Mouse (Mus musculus) 3134 (cell line): ENCODE results near the gene Aco2.
A peak's percentile ranks its signal among the peaks of the same experiment; 100 is the strongest.

Experiments
- DNase-seq: peaks from one replicate; pipeline ENCODE4 v3.0.0-alpha.2; 2011; ENCODE audit warnings: low spot score; ENCODE audit not compliant: insufficient read length; ENCODE audit errors: extremely low read depth

Aco2 gene

DNA sequence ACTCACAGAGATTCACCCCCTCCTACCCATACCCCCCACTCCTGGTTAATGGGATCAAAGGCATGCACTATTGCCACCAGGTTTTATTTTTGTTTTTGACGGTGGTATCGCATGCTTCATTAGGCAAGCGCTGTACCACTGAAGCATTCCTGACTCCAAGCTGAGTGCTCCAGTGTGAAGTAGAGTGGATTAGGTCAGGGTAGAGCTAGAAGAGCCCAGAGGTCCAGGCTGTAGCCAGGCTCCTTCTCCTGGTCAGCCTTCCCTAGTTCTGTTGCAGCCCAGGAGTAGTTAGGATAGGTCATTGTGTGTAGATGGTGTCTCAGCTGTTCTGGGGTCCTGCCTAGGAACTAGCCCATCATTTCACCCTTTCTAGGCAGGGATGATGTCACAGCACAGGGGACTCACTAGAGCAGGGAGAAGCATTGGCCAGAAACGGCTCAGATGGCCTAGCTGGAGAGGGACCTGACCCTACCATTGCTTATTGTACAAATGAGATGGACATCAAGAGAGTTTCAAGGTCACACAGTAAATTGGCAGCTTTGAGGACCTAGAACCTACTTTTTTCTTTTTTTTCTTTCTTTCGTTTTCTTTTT is 27.0 kb upstream of the Aco2 start:
- no peak for DNase-seq

DNA sequence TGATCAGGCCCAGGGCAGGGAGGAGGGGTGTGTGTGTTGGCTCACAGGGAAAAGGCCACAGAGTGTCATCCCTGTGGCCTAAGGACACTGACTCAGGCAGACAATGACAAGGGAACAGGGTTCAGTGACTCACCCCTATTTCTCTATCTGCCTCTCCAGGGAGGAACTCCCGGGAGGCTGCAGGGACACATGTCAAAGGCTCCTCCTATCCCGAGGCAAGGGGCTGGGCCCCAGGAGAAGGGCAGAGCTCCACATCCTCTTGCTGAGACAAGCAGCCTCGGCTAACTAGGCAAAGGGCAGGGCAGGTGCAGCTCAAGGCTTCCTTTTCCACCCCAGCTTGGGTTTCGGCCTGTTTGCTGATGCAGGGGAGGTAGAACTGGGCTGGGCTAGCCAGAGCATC is 26.4 kb upstream of the Aco2 start:
- DNase-seq: peak; percentile 77

DNA sequence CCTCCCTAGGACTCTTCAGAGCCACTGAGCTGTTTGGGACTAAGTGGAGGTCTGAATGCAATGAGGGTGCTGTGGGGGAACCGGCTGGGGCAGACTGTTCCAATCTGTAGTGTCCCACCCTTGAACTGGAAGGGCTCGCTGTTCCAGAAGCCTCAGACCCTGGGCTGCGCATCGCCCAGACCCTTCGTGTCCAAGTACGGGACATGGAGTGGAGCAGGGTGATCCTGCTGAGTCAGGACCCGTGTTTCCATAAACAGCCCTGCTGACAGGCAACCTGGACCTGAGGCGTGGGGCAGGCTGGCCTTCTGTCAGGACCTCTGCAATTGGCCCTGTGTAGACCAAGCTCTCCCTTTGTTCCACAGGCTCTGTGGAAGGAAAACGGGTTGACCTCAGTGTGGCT is 25.4 kb upstream of the Aco2 start:
- DNase-seq: no peak

DNA sequence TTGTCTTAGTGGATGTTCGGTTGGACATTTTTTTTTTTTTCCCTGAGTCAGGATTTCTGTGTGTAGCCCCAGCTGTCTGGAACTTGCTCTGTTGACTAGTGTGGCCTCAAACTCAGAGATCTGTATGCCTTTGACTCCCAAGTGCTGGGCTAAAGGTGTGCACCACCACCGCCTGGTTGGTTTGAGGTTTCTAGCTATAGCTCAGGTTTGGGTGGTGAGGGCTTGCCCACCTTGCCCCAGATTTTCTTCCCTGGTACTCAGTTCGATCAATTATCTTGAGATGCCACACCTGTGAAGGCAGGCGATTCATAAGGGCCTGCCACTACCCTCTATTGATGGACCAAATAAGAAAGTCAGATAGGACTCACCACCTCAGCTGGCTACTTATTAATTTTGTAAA is 24.9 kb upstream of the Aco2 start:
- no peak for DNase-seq

DNA sequence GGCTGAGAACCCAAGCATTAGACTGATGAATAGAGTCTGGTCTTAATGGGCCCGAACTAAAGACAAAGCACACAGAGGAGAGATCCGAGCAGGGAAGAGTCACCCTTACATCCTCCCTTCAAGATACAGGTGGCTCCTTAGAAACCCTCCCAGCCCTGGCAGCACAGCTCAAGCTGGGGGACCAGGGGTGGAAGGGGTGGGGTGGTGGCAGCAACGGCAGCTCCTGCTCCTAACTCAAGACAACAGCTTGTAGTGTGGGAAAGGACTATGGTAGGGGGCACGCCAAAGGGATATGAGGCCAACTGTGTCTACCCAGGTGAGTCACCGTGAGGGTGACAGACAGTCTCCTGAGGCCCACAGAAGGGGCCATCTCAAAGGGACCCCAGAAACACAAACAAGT is 24.2 kb upstream of the Aco2 start:
- DNase-seq: no peak

DNA sequence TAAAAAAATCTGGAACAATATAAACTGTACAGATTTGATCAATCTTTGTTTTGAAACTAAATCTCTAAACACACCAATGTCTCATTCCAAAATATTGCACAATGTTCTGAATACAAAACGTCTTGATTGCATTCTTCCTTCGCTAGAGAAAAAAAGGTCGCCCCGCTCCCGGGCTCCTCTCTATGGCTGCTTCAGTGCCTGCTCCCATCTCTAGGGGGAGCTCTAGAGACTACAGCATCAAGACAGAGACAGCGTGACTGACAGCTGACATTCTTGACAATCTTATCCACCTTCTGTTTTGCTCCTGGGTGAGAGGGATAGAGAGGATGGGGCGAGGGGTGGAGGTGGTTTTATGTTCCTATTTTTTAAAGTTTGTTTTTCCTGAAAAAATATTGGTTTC is 23.8 kb upstream of the Aco2 start:
- peak; percentile 40 for DNase-seq

DNA sequence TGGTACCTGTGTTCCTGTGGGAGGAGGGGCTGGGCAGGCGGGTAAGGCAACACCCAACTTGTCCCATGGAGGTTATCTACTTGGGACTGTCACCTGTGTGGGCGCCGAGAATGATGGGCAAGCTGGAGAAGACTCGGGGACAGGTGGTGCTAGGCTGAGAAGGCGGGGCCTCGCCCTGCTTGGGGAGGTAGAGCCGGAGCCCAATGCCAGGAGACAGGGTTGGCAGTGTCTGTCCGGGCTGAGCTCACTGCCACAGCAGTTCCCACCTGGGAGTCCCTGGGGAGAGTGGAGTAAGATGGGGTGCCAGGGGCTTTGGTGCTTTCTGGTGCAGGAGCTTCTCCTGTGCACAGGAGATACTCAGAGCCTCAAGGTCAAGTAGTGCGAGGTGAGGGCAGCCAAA is 23.0 kb upstream of the Aco2 start:
- no peak for DNase-seq

DNA sequence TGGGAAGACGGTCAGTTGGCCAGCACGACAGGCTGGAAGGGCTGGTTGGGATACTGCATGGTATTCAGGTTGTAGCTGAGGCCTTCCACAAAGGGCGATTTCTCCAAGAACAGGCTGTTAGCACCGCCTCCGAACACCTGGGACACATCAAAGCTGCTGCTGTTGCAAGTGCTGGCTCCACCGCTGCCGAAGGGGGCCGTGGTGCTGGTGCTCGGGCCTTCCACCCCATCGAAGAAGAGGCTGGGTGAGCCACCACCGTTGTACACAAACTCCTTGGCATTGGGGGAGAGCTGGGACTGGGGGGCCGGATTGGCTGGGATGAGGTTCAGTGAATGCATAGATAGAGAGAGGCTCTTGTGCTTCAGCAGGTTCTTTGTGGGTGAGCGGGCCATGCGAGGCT is 21.4 kb upstream of the Aco2 start:
- no peak for DNase-seq

DNA sequence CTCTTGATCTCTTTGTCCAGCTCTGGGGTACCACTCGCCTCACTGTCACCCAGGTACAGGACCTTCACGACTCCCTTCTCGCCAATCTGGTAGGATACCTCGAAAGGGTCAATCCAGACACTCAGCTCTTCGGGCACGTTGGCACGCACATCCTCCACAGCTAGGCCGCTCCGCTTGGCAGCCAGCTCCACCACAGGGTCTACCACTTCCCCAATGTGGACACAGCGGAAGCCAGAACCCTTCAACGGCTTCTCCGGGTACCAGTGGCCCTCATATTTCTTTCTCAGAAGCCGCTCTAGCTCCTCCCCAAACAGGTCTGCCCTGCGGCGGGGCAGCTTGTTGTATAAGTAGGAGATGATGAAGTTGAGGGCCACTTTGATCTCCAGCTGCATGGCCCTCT is 20.7 kb upstream of the Aco2 start:
- no peak for DNase-seq

DNA sequence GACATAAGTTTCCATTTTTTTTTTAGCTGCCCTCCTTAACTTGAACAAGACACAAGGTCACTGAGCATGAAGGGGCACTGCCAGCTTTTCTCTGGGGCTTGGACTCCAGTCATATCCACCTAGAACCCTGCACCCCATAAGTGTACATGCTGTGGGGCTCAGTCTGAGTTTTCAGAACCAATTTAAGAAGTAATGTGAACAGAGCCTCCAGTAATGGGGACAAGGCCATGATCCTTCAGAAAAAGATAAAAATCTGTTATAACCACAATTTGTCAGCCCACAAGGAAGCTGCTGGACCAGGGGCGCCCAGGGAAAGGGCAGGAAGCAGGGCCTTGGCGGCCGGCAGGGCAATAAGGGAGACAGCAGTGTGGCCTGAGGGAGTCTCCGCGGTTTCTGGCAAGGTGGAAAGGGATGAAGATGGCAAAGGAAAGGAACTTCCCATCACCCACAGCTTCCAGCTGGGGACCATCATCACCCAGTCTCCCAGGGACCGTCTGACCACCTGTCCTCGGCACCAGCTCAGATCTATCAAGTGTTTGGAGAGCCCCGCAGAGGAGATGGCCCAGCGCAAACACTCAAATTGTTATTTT is 19.6 kb upstream of the Aco2 start:
- DNase-seq: no peak

DNA sequence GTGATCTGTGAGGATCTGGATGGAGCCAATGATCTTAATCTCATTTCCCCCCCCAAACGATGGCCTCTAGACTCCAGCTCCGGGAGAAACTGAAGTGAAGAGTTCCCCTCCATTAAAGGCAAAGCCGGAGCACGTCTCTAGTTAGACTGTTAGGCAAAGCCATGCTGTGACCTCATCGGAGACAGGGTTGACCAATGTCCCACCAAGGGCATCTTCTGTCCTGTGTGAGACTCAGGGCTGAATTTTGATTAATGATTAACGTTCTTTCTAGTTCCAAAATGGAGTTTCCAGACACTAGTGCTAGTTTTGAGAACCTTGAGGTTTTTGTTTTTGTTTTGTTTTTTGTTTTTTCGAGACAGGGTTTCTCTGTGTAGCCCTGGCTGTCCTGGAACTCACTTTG is 19.0 kb upstream of the Aco2 start:
- DNase-seq: no peak

DNA sequence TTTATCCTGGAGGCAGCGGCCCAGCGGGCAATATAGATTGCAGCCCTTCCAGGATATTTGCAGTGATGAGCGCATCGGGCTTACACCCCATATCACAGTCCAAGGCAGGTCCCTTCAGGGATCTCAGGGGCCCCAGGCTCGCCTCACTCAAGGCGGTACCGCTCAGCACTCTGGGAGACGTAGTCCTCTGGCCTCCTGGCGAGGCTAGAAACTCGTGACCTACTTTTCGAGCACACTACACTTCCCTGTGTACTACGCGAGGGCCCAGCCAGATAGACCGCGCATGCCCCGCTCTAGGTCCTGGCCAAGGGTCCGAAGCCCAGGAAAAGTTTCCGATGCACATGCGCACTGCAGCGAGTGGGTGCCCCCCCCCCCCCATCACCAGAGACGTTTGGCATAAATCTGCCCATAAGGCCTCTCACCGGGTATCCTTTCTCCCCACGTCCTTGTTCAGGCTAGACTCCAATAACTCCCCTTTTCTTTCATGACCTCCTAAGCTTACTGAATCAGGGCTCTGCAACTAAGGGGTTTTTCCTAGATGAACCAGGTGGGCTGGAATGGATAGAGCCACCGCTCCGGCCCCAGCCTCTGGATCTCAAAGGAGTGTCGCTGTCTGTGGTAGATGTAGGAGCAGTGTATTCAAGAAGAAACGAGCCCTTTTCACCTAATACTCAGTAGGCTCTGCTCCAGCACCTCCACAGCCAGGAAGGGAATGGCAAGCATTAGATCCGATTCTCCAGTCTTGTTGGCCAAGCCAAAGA is 15.9 kb upstream of the Aco2 start:
- peak; percentile 86 for DNase-seq

DNA sequence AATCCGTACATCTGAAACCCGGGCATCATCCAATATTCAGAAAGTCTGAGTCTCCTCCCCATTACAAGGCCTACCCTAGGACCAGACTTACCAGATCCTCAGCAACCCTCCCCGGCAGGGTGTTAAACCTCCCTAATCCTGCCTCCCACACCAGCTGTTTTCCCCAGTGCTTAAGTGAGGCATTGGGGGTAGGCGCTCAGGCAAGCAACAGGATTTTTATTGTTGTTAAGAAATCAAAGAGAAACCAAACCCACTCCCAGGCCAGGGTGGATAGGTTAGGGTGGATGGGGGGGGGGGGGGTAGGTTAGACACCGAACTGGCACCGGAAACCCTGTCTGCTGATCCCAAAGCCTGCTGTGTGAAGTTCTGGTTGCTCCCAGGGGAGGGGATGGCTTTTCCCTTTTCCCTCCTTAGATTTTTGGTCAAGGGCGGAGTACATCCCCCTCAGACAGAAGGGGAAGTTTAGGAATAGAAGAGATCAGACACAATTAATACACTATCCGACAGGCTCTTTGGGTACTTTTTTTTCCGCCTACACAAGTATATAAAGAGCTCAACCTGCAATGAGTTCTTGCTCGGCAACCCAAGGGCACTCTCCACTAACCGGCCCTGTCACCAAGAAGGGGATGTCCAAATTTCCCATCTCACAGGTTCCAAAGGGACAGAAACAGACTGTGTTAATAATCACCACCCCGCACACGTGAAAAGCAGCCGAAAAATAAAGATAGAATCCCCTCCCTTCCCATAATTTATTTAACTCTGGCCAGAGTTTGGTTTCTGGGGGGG is 15.0 kb upstream of the Aco2 start:
- DNase-seq: peak; percentile 39

DNA sequence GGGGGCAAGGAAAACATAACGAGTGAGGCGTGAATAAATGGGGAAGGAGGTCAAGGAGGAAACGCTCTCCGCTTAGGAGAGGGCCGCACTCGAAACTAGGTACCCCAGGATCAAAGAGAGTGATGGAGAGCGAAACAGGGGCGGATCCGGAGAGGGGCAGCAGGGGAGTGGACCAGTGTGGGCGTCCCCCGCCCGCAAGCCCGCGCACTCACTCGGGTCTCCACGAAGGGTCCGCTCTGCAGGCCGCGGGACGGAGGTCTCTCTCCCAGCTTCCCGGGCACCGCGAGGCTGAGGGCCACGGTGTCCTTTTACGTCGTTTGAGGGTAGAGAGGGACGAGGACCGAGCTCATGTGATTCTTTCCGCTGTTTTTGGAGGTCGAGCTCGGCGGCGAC is 14.4 kb upstream of the Aco2 start:
- DNase-seq: no peak

DNA sequence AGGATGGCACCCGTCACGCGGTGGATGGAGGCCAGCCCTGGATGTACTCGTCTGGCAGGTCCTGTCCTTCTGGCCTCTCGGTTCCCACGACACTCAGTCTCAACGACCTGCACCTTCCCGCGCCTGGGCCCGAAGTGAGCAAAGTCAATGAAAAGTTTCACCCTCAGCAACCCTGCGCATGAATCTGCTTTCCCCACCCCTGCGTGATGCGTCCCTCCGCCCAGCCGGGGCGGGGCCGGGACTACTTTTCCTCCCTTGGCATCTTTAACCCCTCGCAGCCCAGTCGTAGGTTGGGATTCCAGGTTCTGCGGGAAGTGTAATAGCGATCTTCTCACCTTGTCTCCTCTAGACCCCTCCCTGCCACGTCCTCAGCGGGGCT is 14.0 kb upstream of the Aco2 start:
- peak; percentile 96 for DNase-seq

DNA sequence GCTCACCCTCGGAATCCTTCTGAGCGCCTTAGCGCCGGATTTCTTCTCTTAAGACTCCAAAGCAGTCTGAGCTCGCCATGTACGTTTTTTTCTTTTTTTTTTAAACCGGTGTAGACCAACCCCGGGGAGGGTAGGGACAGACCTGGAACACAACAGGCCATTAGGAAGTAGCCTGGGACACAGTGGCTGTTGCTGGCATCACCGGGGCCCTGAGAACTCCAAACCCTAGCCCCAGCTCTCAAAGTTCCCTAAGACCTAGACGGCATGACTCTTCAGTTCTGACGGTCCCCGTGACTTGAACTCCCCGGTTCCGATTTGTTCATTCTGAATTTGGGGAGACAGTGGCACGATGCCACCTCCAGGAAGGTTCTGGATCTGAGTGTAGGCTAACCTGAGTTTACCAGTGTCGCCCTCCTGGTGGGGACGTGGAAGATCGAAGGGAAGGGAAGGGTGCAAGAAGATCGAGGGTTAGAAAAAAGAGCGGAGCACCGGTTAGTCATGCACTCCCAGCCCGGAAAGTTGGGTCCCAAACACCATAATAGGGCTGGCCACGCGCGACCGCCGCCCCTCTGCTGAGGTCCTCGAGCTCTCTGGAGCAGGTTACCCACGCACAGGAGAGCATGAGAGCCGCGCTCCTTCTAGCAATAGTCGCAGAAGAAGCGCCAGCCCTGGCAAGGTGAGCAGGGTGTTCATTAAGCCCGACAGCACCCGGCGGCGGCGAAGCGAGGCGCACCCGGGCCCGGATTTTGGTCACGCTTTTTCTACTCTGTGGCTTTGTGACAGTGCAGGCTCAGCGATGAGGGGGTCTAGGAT is 13.4 kb upstream of the Aco2 start, which contains the start of gene Tob2:
TSS of gene Tob2 (minus strand) at position 280 of the 813 bp plus-strand sequence.
- DNase-seq: peak; percentile 76

DNA sequence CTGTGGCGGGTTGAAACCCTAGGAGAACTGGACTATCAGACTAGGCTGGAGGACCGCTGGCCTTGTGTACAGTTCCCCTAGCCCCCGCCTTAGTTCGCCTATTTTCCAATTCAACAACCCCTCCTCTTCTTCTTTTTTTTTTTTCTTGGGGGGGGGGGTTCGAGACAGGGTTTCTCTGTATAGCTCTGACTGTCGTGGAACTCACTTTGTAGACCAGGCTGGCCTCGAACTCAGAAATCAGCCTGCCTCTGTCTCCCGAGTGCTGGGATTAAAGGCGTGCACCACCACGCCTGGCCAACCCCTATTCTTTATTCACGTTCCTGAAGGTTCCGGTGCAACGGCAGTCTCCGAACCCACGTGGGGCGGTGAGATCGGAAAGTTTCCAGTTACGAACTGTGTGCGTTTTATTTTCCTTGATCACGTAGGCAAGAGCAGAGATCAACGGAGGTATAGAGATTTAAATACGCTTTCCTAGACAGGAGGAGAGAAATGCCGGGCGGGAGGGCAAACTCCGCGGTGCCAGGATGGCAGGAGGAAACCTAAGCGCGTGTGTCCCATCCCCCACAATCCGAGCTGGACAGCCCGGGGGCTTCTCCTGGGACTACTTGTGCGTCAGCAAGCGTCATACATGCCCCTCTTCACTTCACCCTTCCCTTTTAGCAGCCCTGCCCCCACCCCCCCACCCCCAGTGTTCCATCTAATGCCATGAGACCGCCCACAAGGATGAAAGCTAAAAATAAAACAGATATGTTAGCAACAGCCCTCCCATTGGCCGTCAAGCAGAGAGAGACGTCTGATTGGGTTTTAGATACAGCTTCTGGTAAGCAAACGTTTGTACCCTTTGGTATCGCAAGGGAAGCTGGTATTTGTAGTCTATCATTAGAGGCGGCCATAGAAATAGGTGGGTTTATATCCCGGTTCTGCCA is 12.5 kb upstream of the Aco2 start:
- peak; percentile 91 for DNase-seq

DNA sequence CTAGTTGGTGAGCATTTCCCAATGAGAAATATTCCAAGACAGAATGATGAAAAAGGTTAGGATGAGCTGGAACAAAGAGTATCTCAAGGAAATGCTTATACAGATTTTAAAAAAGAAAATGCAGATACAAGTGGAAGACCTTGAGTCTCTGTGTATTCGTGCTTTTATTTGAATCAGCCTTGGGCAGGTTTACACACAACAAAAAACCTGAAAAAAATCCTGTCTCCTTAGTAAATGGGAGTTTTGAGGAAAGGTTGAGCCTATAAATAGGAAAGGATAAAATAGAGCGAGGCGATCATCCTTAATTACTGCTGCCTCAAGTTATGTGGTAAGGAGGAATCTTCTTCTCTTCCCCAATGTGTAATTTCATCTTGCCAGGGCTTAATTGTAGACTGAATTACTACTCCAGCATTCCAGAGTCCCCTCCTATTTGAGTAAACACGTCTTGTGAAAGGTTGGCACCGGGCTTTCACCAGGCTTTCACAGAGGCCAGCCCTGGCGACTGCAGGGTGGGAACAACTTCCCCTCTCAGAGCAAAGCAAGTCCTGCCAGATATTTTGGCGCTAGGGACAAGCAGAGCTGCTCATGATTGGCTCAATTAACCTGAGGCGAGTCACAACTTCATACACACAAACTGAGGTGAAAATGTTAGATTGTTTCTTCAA is 11.5 kb upstream of the Aco2 start:
- DNase-seq: peak; percentile 51

DNA sequence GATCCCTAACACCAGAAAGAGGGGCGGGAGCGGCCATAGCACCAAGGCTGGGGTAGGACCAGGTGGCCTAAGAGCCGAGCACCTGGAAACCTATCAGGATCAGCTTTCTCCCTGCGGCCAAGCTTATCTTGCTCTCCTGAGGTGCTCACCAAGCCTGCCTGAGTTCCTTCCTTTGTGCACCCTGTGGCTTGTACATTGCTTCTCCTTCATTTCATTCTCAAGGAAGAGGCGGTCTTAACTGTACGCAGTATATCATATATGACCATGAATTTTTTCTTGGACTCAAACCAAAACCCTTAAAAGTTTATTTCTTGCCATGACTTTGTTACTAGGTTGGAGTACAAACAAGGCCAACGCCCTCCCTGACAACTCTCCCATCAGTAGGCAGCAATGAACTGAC is 7.9 kb upstream of the Aco2 start:
- peak; percentile 53 for DNase-seq
